Mouse (Mus musculus) left cerebral cortex, adult 11 months (tissue): ENCODE results near the gene Tnrc6a.

ENCODE experiments used
- DNase-seq: peaks from one replicate; pipeline ENCODE4 v3.0.0; 2022; ENCODE audit warnings: low spot score

Gene Tnrc6a

DNA sequence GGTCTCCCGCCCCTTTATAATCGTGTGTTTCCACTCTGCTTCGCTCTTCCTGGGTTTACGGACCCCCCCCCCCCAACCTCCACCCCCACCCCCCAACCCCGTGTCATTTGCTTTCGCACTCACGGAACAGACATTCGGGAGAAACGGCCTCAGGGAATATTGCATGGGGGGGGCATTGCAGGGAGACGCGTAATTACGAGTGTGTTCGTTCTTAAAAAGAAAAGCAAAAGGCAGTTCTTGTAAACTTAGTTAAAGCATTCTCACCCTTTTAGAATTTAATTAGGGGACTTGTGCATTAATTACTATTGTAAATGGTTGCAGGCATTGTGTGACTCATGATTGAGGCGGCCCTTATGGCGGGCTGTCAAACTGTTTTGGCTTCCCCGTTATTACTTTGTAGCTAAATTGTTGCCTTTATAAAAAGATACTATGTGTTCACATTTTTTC is 1.1 kb downstream of the Tnrc6a start:
- DNase-seq, result no peak

DNA sequence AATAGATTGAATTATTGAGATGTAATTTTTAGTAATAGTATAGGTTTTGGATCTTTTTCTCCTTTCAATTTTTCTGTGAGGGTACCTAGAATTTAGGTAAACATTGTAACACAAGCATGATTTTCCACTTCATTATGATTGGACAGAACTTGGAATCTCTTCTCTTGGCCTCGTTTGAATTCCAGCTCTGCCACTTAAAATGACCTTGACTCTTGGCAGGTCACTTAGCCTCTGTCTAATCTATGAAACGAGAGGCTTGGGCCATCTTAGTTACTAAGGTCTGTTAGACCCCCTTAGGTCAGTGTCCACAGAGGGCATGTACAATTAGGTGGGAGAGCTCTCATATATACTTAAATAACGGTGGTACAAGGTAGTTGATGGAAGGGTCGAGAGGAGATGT is 2.4 kb downstream of the Tnrc6a start:
- DNase-seq, result no peak

DNA sequence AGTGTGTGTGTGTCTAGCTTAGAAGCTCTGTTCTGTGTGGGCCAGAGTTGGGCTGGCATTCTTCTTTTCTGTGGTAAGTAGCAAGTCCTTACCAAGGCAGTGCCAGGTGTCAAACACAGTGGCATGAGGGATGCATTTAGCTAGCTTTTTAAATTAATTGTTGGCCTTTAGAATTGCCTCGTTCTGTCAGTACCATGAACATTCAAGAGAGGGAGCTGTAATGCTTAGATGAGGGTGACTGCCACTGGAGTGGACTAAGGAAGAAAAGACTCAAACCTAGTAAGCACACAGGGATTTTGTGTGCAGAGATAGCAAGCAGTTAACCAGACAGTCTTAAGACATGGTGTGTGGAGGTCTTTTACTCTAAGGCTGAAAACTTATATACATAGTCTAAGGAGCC is 3.6 kb downstream of the Tnrc6a start:
- DNase-seq, result no peak

GRCm38 (mm10) chr7:123127981-123128380 is 4.3 kb downstream of the Tnrc6a start:
- no peak for DNase-seq

DNA sequence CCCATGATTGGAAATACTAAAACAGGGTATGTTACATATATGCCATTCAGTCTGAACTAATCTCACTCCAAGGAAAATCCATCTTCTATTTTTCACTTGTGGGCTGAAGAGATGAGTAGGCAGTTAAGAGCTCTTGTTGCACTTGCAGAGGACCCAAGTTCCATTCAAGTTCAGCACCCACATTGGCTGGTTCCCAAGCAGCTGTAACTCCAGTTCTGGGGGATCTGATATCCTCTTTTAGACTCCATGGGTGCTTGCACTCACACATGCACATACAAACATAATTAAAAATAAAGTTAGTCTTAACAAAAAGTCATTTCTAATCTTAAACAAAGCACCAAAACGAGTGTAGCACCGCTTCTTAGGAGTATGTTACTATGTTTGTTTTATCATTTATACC is 5.4 kb downstream of the Tnrc6a start:
- no peak for DNase-seq

GRCm38 (mm10) chr7:123130198-123130597 is 6.5 kb downstream of the Tnrc6a start:
- no peak for DNase-seq

DNA sequence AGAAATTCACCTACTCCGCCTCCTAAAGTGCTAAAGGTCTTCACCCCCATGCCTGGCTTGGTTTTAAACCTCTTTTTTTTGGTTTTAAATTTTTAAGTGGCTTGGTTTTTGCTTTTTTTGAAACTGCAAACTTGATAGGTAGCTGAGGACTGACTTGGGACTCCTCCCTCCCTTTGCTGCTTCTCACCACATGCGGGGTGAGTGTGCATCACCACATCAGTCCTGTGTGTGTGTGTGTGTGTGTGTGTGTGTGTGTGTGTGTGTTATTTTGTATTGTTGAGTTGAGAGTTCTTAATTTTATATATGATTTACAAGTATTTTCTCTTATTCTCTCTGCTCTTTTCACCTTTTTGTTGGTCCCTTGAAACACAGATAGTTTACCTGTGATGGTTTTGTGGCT is 8.7 kb downstream of the Tnrc6a start:
- DNase-seq, result no peak

- no peak for DNase-seq
Measured at GRCm38 (mm10) chr7:123134876-123135275, 11.2 kb downstream of the Tnrc6a start.

DNA sequence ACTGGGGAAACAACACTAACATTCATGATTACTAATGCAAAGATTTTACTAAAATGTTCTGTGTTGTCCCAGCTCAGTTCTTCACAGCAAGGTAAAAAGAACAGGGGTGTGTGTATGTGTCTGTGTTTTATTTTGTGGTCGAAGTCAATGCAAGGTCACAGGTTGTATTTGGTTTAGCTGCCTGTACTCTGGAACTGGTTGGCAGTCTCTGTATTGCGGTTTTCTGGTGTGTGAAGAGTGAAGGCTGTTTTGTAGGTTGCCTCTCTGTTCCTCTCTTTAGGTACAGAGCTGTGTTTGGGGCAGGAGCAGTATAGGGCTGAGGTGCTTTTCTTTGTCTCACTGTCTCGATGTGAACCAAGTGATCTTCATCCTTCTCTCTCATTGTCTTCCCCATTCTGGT is 12.0 kb downstream of the Tnrc6a start:
- DNase-seq, result no peak

- DNase-seq, result no peak
Measured at GRCm38 (mm10) chr7:123138001-123138400, 14.3 kb downstream of the Tnrc6a start.

- no peak for DNase-seq
Measured at GRCm38 (mm10) chr7:123146141-123146846, 22.6 kb downstream of the Tnrc6a start.

DNA sequence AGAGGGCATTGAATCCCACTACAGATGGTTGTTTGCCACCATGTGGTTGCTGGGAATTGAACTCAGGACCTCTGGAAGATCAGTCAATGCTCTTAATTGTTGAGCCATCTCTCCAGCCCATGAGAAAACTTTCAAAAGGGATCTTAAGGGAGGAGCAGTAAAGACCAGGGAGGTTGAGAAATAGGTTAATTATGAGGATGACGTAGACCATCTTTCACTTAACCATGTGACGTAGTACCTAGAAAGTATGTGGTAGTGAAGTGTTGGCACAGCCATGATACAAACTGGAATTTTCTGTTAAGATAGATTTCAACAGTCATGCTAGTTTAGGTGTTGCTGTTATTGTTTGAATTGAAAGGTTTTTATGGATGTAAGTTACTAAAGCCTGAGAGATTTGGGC is 24.1 kb downstream of the Tnrc6a start:
- DNase-seq, result no peak

DNA sequence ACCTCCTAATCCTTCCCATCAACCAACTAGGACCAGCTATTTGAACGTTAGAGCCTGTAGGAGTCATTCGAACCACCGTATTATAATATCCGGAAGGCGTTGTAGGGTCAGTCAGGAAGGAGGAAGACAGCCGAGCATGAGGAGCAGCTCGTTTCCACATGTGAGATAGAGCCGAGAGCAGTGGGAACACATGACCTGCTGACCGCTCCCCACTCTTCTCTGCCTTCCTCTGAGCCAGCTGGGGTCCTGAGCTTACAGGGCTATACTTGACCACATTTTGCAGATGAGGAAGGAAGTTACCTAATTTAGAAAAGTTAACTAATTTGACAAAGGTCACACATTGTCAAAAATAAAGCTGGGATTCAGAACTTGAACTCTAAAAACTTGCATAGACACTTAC is 25.2 kb downstream of the Tnrc6a start:
- DNase-seq, result no peak

DNA sequence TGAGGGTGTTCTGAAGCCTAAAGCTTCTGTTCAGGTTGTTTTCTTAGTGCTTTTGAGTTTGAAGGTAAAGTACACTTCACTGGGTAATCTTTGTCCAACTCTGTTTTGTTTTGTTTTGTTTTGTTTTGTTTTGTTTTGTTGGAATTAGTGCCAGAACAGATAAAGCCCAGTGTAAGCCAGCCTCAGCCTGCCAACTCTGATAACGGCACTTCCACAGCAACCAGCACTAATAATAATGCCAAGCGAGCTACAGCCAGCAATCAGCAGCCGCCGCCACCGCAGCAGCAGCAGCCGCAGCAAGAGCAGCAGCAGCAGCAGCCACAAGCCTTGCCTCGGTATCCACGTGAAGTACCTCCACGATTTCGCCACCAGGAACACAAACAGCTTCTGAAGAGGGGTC is 38.7 kb downstream of the Tnrc6a start:
- no peak for DNase-seq

- DNase-seq, result no peak
Measured at GRCm38 (mm10) chr7:123167436-123167835, 43.8 kb downstream of the Tnrc6a start.

- no peak for DNase-seq
Measured at GRCm38 (mm10) chr7:123169618-123170017, 45.9 kb downstream of the Tnrc6a start.

- no peak for DNase-seq
Measured at GRCm38 (mm10) chr7:123172101-123172500, 48.4 kb downstream of the Tnrc6a start.

GRCm38 (mm10) chr7:123177215-123177614 is 53.5 kb downstream of the Tnrc6a start:
- no peak for DNase-seq

- no peak for DNase-seq
Measured at GRCm38 (mm10) chr7:123181787-123182701, 58.4 kb downstream of the Tnrc6a start.

- no peak for DNase-seq
Measured at GRCm38 (mm10) chr7:123184891-123185290, 61.2 kb downstream of the Tnrc6a start.

DNA sequence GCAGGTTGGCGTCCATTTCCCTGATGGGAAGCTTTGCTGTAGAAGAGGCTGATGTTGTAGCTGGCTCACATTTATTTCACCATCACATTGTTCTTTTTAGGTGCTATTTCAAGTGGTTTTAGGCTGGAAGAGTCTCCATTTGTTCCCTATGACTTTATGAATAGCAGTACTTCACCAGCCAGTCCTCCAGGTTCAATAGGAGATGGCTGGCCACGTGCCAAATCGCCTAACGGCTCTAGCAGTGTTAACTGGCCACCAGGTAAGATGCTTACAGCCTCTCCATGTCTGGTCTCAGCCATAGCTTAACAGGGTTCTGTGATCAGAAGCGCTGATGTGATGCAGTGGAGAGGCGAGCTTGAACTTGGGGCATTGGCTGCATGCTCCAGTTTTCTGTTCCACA is 62.8 kb downstream of the Tnrc6a start:
- no peak for DNase-seq

DNA sequence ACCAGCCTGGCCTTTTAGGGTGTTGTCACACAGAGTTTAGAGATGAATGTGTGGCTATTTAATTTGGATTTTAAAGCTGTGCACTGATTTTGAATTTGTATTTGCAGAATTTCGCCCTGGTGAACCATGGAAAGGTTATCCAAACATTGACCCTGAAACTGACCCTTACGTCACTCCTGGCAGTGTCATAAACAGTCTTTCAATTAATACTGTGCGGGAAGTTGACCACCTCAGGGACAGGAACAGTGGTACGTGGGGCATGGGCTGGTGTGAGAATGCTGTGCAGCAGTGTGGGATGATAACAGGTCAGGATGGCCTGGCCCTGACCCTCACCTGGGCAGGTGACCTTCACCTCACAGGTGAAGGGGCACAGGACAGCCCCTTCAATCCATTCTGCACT is 63.6 kb downstream of the Tnrc6a start:
- DNase-seq, result no peak

GRCm38 (mm10) chr7:123188462-123188861 is 64.8 kb downstream of the Tnrc6a start:
- DNase-seq, result no peak
